Mouse (Mus musculus) adrenal gland, postnatal 4 days (tissue): ENCODE data around the gene Olfr248. TPM values are rescaled to one million over a fixed set of nuclear protein-coding genes. Genes with fewer than 3 reads are reported as not detected.
"Not testable (repeated sequence)": the region's sequence is repeated elsewhere in the genome, so short reads cannot be mapped to it uniquely, and the experiment has no call there.

Experiments
- DNase-seq, 2 experiments: peaks; one replicate each; pipeline ENCODE4 v3.0.0; 2021 to 2022; ENCODE audit warnings: low spot score in 2 of 2, mixed read lengths in 2 of 2
- long read RNA-seq, 2 experiments: library from polyadenylated mRNA; stranded (forward); transcript quantifications; one replicate each; pipeline ENCODE4 v2.0.0; 2021
- total RNA-seq, 2 experiments: library from RNA; stranded (reverse); gene quantifications; 2 replicates each; pipeline ENCODE4 v1.2.3; 2021

Gene Olfr248
- total RNA-seq, result not detected
- long read RNA-seq, experiment 1, result 0 reads
- long read RNA-seq, experiment 2, result 0 reads

DNA sequence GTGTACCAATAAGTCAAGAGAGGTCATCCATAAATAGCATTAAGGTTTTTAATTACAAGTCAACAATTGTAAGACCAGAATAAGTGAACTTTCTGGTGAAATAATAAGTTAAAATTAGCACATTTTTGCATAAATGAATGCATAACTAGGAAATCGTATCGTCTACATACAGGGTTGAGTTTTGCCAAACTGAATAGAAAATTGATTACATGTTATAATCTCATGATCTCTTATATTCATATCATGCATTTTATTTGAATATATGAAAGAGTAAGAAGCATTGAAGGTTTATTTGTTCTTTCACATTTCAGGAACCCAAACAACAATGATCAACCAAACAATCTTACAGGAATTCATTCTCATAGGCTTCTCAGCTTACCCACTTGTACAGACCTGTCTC lies at the start of gene Olfr248:
TSS of gene Olfr248 (plus strand) at position 301 of the 400 bp plus-strand sequence.
- DNase-seq, result no peak

DNA sequence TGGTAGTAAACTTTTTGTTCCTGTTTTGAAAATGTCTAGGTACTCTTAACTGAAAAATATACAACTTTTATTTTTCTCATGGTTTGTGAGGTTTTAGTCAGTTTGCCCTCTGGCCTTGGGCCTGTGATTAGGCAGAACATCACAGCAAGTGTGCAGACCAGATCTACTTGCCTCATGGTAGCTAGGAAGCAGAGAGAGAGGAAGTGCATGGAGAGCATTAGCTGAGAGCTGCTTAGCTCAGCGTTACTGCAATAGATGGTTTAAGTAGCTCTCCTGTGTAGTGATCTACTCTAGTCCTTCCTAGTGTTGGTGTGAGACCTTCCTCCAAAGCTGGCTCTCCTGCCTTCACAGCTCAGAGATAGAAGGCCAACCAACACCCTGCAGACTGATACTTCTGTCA lies 37.2 kb upstream of the Olfr248 start:
- not testable (repeated sequence) for DNase-seq

DNA sequence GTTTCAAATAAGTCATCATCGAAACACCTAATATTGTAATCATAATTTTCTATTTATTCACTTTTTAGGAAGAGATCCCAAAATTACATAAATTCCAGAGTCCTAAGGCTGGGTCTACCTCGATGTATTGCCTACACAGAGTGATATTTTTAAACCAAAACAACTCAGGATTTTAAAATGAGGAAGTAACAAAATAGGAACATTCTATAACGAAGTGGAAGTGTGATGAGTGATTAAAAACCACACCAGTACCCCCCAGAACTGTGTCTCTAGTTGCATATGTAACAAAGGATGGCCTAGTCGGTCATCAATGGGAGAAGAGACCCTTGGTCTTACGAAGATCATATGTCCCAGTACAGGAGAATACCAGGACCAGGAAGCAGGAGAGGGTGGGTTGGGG lies 36.2 kb upstream of the Olfr248 start:
- no peak for DNase-seq

DNA sequence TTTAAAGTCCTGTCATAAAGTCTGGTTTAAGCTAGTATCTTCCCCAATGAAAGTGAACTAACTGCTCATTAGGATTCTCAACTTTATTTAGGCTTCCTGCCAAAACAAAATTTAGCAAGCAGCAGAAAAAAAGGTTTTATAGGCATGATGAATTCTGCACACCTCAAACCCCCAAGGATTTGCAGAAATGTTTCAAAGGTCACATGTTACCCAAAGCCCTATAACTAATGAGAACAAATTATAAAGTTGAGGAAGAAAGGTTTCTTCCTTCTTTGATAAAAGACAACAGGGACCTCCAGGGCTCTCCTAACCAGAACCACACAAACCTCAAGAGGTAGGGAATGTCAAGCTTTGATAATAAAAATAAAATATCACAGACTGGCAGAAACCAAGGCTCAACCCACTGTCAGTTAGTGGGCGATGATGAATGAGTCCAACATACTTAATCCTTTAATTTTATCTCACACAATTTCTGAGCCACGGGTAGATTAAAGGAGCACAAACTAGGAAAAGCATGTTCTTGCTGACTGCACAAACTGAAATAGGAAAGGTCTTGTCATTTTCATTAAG lies 25.9 kb upstream of the Olfr248 start, which contains the start of gene Olfr417:
TSS of gene Olfr417 (plus strand) at position 241 of the 570 bp plus-strand sequence.
- DNase-seq, result no peak

DNA sequence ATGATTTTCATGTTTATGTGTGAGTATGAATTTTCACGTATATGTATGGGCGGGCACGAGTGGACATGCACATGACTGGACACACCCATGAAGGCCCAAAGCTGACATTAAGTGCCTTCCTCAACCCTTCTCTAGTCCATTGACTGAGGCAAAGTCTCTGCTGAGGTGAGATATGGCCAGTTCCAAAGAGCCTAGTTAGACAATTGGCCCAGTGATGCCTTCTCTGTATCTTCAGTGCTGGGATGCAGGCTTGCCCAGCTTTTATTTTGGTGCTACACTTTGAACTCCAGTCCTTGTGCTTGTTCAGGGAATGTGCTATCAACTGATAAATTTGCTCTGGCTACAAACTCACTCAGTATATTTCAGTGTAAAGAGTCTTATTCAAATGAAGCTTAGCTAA lies 17.0 kb upstream of the Olfr248 start:
- DNase-seq, result no peak

DNA sequence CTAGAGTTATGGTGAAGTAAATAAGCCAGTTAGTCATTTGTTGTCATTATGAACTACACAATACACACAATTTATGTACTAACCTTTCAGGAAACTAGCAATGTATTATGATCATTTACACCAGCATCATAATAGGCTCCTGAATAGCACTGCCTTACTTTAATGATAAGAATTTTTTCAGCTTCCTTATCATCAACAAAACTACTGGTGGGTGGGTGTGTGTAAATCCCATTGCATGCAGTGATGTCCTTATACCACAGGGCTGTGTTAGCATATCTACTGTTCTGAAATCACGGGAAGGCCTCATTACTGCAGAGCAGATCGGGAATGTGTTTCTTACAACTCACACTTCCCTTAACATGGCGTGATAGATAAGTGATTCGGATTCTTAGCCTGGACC lies 32.1 kb downstream of the Olfr248 start:
- DNase-seq, result no peak

DNA sequence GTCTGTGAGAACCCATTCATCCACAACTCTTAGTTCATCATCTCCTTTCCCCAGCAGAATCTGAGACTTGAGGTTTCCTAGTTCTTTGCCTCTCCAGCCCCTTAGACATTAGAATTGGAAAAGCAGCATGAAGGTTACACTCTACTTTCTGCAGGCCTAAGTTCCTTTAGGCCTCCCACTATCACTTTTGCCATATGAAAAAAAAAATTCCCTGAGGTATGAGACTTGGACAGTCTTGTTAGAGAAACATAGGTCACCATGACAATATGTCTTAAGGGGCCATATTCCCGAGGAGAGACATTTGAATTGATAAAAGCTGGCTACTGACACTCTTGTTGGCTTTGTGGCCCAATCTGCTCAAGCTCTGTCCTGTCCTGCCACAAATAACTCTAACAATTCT lies 32.9 kb downstream of the Olfr248 start, which contains the start of gene Olfr414:
TSS of gene Olfr414 (plus strand) at position 301 of the 400 bp plus-strand sequence.
- DNase-seq, result no peak

DNA sequence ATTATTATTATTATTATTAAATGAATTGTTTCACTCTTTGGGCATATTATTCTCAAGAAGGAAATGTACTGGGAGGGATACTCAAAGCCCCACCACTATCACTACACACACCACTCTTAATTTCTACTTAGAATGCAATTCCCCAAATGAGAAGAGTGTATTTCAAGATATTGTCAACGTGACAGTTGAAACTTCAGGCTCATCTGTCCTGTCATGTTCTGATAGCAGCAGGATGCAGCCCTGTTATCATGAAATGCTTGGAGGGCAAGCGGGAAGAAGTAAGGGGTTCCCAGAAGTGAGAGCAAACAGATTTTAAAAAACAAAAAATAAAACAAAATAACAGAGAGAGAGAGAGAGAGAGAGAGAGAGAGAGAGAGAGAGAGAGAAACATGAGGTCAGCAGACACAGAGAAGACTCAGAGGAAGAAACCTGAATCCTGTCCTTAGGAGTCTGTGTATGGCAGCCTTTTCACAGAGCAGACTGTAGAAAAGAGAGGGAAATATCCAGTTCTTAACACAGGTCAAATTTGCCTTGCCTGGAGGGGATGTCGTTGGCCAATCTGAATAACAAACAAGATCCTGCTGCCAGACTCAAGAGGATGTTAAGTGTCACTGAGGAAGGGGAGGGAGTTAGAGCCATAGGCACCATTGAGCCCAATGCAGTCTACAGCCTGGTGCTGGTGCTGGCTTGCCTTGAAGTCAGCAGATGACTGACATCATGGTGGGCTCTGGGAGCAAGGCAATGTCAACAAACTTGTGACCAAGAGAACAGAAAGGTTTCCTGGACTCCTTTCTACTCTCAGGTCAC lies 35.5 kb downstream of the Olfr248 start:
- DNase-seq, result no peak

DNA sequence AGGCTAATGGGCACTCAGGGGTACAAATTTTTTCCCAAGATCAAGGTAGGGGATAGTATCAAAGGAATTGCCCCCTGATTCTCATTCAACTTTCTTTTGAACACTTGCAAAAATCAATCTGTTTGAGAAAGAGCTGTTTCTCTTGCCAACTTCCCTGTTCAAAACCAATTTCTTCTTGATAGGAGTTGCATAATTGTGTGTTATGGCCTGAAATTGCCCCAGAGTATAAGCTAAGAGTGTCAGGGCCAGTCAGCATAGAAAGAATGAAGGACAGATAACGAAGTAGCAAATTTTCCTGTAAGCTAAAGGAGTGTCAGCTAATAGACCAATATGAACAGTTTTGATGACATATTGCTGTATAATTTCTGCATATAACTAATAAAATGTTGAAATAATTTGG lies 36.6 kb downstream of the Olfr248 start:
- no peak for DNase-seq

DNA sequence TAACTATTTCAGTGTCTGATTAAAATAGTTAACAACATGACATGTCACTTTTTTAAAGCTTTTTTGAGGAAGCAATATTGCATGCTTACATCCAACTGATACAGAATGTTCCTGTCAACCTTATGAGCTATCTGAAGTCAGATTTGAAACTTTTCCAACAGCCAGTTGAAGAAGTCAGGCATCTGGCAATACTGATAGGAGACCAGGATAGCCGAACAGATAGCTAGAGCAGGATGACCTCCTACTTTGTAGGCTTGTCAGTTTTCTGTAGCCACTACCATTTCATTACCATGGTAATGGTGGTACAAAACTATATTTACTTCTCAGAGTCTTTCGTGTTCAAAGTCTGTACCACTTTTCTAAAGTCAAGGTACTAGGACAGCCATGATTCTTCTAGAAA lies 37.6 kb downstream of the Olfr248 start:
- no peak for DNase-seq

DNA sequence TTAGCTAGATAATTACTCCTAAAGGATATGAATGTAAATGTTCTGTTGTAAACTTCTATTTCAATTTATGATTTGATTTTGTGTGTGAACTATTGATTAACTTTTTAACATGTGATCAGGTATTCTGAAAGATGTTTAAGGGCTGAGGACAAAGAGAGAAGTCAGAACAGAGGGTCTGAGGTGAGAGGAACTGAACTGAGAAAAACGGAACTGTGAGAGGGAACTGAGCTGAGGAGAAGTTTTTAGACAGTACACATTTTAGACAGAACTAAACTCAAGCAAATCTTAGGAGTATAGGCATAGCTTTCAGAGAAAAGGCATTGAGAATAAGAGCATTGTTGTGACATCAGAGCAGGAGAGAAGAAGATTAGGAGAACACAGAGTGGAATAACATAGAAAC lies 43.3 kb downstream of the Olfr248 start:
- DNase-seq, result no peak

Other genes with a start within 250 kb of the Olfr248 start
- not detected for gene Olfr420, start 235.4 kb upstream of the Olfr248 start, total RNA-seq
- gene Spta1, start 218.3 kb upstream of the Olfr248 start, total RNA-seq, result 10 to 100 TPM in 1 of 2 experiments, 1 to 10 TPM in 1; 5.0 to 10.4 TPM
- not detected for gene Olfr419, start 139.0 kb upstream of the Olfr248 start, total RNA-seq
- gene Mptx1, start 60.5 kb upstream of the Olfr248 start, total RNA-seq, result not detected
- not detected for gene Olfr417, start 25.9 kb upstream of the Olfr248 start, total RNA-seq
- gene Olfr414, start 33.0 kb downstream of the Olfr248 start, total RNA-seq, result not detected
- not detected for gene Olfr220, start 51.0 kb downstream of the Olfr248 start, total RNA-seq
- 1 to 10 TPM; 4.3 to 4.4 TPM for gene Fmn2, start 110.8 kb downstream of the Olfr248 start, total RNA-seq